Mouse (Mus musculus) adrenal gland, adult 18-20 months (tissue): ENCODE data around the gene Magi1. TPM values are rescaled to one million over a fixed set of nuclear protein-coding genes. Genes with fewer than 3 reads are reported as not detected.
A peak's percentile ranks its signal among the peaks of the same experiment; 100 is the strongest.
"Not testable (repeated sequence)": the region's sequence is repeated elsewhere in the genome, so short reads cannot be mapped to it uniquely, and the experiment has no call there.

Source experiments
- DNase-seq, 2 experiments: peaks; one replicate each; pipeline ENCODE4 v3.0.0; 2021 to 2022; ENCODE audit warnings: low spot score in 2 of 2
- total RNA-seq, 2 experiments: library from RNA; stranded (reverse); gene quantifications; 1 replicate in 1 of 2; 2 replicates in 1 of 2; pipeline ENCODE4 v1.2.3; 2021

Magi1 gene
- total RNA-seq, 2 experiments from 2014 or later = 12.5 to 27.9 TPM

DNA sequence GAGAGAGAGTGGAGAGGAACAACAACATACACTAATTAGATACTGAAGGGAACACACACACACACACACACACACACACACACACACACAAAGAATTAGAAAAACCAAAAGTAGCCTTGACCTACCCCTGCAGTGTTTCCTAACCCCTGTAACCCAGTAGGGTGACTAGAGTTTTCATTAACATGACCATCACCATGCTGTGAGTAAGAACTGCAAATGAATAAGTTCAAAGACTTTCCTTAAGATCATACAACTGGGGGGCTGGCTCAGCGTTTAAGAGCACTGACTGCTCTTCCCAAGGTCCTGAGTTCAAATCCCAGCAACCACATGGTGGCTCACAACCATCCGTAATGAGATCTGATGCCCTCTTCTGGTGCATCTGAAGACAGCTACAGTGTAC is 280.1 kb downstream of the Magi1 start:
- not testable (repeated sequence) for DNase-seq

DNA sequence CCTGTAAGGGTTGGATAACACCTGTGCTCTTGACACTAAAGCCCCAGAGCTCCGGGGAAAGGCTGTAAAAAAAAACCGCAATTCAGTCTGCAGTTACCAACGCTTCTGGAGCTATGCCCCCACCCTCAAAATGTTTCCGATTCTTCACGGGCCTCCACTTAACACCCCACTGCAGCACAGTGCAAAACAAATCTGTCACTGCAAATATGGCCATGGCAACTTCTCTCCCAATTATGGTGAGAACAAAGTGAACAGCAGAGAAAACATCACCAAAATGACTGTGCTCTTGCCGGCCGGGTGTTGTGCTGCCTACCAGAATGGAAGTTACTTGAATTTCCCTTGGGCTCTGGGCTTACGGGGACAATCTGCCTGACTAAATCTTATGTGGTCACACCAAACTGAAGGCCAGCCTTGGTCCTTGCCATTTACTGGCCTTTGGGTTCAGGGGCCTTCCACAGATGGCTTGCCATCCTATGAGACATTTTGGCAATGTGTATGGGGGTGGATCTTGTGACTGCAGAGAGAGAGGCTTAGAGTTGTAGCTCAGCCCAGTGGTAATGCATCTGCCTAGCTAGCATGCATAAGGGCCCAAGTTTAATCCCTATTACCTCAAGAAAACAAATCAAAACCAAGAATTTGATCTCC is 286.8 kb downstream of the Magi1 start:
- DNase-seq = peak in 1 of 2 experiments; percentile 18

DNA sequence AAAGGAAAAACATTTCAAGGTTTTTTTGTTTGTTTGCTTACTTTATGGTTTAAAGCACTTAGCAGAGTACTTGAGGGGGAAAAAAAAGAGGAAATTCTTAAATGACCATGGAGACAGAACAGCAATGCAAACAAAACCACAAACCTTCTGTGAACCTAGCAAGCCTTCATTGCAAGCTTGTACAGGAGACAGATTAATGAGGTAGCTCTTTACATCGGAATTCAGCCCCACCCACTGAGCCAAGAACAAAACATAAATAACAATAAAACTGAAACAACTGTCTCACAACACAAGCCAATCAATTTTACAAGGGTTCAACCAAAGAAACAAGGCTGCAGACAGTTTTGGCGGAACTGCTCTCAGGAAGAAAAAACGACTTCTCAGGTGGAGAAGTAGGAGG is 296.2 kb downstream of the Magi1 start:
- DNase-seq = no peak

DNA sequence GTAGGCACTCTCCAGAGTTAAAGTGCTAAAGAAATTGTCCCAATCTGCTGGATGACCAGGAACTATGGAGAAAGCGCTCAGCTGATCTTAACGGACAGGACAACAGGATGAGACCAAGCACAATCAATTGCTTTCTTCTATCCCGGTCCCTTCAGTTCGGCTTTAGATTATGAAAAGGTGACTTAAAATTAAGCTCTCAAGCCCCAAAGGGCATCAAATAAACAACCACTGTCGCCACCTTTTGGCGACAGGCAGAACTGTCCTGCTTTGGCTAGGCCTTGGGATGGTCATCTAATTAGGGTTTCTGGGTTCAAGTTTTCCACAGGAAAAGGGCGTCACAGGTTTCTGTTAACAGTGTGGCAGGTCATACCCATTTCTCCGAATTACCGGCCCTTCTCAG is 298.6 kb downstream of the Magi1 start:
- peak; percentile 39 to 45 for DNase-seq

DNA sequence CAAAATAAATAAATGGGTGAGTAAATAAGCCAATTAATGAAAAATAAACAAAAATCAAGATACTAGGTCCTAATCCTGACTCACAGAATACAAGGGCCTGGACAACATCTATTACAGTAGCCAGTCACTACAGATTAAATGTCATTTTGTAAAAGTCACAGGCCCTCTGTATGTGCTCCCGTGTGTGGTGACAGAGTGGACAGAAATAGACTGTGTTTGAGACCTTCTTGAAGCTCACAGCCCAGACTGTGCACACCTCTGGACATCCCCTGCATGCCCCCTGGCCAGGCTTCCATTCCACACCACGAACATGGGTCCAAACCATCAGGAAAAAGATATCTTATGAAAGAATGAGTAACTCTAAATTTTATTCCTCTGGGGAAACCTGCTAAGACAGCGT is 300.2 kb downstream of the Magi1 start:
- no peak for DNase-seq

DNA sequence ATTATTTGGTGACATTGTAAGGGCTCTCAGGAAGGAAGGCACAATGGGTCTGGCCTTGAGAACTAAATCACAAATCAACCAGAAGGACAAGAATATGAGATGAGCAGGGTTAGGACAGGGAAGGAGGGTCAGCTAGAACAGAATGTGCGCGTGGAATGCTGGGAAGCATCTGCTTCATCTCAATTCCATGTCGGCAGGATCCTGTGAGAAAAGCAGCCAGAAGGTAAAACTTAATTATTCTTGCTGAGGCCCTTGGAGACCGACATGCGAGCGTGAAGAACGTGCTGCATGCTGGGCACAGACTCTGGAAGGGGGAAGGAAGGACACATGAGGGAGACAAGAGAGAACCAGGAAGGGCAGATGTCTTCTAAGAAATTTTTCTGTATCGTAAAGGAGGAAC is 302.5 kb downstream of the Magi1 start:
- DNase-seq = no peak

DNA sequence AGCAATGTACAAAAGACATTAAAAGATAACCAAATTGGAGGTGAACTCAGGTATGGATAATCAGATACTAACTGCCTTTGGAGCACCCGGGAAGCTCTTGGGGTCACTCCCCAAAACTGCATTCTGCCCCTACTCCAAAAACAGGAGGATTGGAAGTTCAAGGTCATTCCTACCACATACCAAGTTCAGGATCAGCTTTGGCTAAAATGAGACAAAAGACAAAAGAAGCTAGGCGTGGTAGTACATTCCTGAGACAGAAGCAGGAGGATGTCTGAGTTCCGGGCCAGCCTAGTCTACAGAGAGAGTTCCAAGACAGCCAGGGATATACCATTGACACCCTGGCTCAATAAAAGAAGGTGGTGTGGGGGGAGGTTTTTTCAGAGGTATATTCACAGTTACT is 304.5 kb downstream of the Magi1 start:
- no peak for DNase-seq

DNA sequence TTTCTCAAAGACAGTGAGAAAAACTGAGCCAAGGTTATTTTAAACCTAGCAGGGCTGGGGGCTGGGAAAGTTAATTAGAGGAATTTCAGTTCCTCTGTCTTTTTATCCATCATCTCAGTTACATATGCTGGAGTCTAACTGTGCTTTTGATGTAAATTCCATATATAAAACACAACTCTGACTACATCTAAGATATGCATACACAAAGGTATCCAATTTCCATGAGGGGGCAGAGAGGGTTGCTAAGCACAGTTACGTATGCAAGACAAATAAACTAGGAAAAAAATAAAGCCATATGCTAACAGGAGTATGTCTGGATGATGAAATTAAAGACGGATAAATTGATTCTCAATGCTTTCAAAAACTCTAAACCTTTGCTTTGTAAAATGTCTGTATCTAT is 315.0 kb downstream of the Magi1 start:
- no peak for DNase-seq

DNA sequence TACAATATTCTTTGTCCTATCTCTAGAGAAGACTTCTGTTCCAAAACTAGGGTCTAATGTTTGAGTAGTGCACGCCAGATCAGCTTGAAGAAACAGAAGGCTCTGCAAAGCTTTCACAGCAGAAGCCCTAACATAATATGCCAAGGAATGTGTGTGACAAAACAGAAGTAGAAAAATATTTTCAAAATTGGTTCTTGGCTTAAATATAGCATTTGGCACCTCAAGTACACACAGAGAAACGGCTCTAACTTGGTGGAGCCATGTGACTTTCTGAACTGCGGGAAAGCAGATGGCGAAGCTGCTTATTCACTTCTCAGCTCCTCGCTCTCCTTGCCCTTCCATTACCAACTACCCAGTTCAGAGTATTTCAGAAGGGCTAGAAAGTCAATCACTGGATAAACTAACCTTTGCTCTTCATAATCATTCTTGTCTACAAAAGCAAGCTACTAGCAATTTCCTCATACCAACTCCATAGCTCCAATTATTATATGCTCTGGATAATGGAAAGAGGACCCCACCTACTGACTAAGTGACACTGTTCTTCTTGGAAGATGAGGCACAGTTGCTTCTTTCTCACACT is 320.9 kb downstream of the Magi1 start:
- no peak for DNase-seq

DNA sequence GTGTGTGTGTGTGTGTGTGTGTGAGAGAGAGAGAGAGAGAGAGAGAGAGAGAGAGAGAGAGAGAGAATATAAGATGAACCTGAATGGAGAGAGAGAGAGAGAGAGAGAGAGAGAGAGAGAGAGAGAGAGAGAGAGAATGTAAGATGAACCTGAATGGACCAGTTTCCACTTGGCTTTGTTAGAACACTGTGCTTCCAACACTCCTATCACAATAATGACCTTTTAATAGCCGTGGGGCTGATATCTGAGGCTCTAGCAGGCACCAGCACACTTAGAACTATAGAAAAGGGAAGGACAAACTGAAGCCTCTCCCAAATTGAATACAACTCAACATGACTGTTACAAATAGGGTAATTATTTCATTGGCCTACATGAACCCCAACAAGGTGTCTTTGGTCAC is 321.9 kb downstream of the Magi1 start:
- no peak for DNase-seq

DNA sequence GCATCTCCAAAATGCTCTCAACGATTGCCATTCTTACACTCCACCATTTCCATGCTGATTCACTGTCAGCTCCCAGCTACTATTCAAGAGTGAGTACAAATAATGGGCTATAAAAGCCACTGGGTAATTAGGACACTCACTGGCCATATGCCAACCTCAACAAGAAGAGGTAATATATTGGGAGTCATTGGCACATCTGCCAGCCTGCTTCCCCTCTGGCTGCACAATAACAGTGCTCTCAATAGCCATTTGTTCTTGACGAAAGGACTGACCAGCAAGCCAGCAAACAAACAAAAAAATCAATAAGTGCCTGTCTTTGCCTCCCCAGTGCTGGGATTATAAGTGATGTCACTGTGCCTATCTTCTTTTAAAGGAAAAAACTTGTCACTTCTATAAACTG is 326.5 kb downstream of the Magi1 start:
- no peak for DNase-seq

DNA sequence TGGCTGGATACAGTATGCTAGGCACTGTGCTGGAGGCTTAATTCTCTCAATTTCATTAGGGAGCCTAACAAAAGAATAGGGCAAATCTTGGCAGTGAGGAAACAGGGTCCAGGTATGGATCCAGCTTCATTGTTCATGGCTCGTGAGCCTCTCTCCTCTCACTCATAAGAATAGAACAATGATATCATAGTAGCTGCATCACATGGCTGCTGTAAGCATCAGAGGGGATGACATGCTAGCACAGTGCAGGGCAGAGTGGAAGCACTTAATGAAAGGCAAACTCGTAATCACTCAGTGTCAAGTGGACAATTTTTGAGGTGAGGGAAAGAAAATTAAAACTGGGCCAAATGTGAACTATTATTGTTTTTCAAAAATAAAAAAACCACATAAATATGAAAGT is 337.1 kb downstream of the Magi1 start:
- no peak for DNase-seq

DNA sequence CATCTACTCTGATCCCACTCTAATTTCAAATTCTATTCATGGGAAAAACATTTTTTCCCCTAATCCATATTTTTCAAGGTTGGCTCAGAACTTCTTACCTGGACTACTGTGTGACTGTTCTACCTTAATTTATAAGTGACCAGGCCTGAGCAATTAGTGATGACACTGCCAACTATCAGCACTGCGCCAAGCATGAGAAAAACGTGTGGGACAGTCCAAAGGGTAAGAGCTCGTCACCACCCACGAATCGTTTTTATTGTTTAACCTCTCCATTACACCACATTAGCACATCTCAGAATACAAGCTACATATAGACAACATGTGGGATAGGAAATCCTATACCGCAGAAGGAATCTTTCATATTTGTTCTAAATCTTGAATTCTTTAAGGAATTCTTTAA is 347.4 kb downstream of the Magi1 start:
- no peak for DNase-seq

DNA sequence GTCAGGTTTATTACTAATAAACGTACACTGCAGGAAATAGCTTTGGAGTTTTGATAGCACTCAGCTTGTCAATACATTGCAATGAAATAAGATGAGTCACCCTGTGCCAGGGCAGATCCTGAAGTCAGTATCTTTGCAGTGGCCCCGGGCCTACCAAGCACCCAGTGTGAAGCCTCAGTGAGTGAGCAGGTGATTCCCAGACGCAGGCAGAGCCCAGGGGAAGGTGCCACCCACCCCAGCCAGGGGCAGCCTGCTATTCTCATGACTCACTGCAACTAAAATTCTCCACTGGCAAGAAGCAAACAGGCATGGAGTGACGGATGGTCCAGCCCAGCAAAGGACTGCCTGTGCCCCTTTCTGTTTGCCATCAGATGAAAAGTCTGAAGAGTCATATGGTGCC is 347.9 kb downstream of the Magi1 start:
- DNase-seq = no peak

DNA sequence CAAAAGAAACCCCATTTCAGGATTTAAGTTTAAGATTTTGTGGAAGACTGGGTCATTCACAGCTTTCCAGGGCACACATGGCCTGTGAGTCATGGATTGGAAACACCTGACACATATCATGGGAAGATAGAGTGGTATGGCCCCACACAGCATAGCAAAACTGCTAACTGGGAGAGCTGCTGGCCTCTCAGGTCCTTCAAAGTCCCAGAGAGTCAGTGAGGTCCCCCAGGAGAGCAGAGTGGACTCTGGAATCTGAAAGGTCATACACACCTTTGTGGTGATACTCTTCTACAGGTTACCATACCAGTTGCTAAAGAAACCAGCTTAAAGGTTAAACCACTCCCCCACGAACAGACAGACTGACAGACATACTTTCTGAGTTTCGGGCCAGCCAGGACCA is 349.0 kb downstream of the Magi1 start:
- DNase-seq = no peak

DNA sequence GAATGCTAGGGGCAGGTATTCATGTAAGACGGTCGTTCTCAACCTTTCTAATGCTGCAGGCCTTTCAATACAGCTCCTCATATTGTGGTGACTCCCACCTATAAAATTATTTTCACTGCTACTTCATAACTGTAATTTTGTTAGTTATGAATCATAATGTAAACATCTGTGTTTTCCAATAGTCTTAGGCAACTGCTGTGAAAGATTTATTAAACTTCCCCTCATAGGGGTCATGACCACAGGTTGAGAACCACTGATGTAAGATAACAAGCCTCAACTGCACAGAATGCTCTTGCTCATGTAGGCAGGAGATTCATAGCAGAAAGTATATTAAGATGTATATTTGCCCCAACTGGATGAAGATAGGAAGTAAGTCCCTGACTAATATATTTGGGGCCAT is 359.1 kb downstream of the Magi1 start:
- no peak for DNase-seq

DNA sequence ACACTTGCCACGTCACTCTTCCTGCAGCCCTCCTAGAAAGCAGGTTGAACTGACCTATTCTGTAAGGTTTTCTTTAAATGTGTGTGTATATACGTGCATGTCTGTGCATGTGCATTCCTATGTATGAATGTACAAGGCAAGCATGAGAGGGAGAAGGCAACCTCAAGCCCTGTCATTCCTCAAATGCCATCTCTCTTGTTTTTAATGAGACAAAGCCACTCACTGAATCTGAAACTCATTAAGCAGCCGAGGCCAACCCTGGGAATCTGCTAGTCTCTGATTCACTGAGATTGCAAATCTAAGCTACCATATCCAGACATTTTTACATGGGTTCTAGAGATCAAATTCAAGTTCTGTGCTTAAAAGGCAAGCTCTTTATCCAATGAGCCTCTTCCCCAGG is 359.7 kb downstream of the Magi1 start:
- no peak for DNase-seq

DNA sequence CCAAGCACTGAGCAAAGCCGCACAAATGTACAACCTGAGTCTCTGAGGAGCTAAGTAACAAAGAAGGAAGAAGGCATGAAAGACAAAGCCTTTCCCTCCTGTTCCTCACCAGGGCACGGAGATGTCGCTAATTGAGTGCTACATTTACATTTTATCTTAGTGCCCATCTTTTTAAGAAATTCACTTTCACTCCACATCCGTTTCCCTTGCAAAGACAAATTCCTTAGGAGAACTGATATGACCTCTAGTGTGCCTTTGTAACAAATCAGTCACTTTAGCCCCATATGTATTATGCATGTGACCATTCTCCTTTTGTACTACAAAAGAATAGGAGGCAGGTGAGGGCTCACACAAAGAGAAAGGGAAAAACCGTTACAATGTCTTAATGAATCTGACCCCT is 360.4 kb downstream of the Magi1 start:
- no peak for DNase-seq

DNA sequence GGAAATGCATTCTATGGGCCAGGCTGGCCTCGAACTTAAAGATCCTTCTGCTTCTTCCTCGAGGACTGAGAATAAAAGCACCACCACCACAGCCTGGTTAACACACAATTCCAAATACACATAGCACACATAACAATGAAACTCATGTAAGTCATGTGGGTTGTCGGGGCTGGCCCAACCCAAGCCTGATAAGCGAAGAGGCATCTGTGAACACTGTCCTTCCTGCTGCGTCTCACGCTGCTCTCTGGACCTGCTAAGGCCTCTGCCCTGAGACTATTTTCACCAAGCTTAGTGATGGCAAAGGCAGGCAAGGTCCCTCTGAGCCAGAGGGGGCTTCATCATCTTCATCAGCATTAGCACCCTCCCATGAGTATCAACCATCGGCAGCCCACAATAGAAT is 360.8 kb downstream of the Magi1 start:
- DNase-seq = no peak

DNA sequence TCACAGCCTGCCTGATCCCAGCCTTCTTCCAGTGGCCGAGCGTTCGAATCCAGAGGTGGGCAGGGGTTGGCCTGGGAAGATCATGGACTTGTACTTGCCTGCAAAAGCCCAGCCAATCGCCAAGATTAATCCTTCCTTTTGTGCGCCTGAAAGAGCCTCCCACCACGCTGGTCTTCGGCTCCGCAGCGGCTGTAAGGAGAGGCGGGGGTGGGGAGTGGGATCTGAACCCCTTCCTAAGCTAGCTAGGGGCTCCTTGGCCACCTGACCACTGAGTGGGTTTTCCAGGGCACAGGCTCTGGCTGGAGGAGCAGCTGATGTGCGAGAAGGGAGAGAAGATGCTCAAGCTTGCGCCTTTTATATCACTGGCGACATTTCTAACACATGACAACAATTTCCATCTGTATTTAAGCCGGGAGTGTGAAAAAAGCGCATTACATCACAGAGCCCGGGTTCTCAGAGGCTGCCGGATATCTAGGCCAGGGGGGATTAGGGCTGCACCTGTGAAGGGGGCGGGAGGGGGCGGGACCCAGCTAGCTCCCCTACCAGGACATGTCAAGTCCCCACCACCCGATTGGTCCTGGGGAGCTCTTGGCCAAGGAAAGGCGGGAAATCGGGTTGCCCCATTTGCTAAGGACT is 370.4 kb downstream of the Magi1 start:
- DNase-seq = no peak

DNA sequence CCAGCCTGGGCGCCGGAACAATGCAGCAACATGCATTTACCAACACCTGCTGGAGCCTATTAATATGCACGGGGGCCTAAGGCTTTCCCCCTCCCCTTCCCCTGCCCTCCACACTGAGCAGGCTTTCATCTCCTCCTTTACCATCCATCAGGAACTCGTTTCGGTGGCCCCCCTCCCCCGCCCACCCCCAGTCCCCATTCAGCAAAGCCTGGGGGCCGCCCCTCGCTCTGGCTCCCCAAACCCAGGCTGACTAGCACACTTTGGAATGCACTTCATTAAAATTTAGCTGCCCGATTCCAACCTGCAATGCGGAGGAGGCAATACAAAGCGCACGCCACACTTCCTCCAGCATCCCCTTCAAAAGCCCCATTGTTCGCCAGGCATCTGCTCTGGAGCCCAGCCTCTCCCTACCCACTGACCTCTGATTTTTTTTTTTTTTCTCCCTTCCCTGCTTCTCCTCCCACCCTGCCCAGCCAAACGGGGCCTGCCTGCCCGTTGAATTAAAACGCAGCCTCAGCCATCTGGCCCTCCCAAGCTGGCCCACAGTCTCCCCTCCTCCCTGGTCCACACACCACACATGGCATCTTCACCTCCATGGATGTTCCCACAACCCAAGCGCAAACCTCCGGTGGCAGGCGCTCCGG is 371.0 kb downstream of the Magi1 start:
- DNase-seq = no peak

DNA sequence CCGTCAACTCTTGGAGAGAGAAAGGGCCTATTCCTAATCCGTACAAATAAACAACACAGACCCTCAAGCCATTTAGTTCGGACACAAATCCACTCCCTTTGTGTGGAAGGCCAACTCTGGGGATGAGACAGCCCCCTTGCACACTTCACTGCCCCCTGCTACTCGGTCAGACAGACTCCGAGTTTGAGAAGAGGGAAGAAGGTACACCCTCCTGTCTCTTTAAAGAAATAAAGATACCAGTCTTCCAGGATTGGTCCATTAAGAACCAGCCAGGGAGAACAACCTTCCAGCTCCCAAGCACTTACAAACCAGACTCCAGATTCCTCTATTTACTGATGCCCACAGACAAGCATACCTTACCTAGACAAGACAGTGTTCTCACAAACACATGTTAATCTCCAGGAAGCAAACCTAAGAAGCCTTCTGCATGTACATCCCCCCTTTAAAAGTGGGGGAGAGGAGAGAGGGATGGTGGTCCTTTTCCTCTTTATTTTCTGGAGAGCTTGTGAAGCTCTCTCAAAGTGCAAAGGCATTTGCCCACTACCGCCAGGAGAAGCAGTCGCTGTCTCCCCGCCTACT is 371.6 kb downstream of the Magi1 start:
- no peak for DNase-seq
